Mouse (Mus musculus) hematopoietic stem cell, adult 5-6 weeks (primary cell): ENCODE results near the gene Tmem56. TPM values are rescaled to one million over a fixed set of nuclear protein-coding genes. Genes with fewer than 3 reads are reported as not detected.

ENCODE experiments used
- ATAC-seq, 2 experiments: fragments of 125-278 bp in 1 of 2; replicated peaks in 1 of 2; 2 replicates each; pipeline ENCODE4 v1.8.0; 2016 to 2017; ENCODE audit warnings: inconsistent platforms in 2 of 2, mild to moderate bottlenecking in 2 of 2, moderate number of reproducible peaks in 2 of 2, low read depth in 1 of 2, moderate TSS enrichment in 1 of 2; ENCODE audit not compliant: low FRiP score in 2 of 2, poor library complexity in 2 of 2, severe bottlenecking in 2 of 2, insufficient read depth in 1 of 2, low TSS enrichment in 1 of 2
- total RNA-seq: library from RNA; stranded (forward); fragments of 172-1452, 232-1000 nt; gene quantifications from 2 replicates; pipeline ENCODE4 v1.2.3, GENCODE M21; 2017

The Tmem56 gene
- 2.3 and 6.1 TPM in 2 replicates for total RNA-seq

- ATAC-seq: no peak
Observed at GRCm38 (mm10) chr3:121282998-121283397, at the start of gene Tmem56. Gene Tmem56, minus strand, starts transcription at chr3:121283098.

- ATAC-seq: peak; percentile 83 to 85
Observed at GRCm38 (mm10) chr3:121330244-121330646, 47.3 kb upstream of the Tmem56 start.

GRCm38 (mm10) chr3:121329647-121330046 lies 46.7 kb upstream of the Tmem56 start:
- peak; percentile 15 to 25; a peak in 1 of 4 replicates for ATAC-seq

- ATAC-seq: no peak
Observed at GRCm38 (mm10) chr3:121327406-121327805, 44.5 kb upstream of the Tmem56 start.

GRCm38 (mm10) chr3:121323371-121323770 lies 40.5 kb upstream of the Tmem56 start:
- no peak for ATAC-seq

GRCm38 (mm10) chr3:121320896-121321295 lies 38.0 kb upstream of the Tmem56 start:
- no peak for ATAC-seq

GRCm38 (mm10) chr3:121319906-121320305 lies 37.0 kb upstream of the Tmem56 start:
- ATAC-seq: no peak

GRCm38 (mm10) chr3:121315498-121315897 lies 32.6 kb upstream of the Tmem56 start:
- ATAC-seq: no peak

GRCm38 (mm10) chr3:121314149-121314548 lies 31.3 kb upstream of the Tmem56 start:
- ATAC-seq: no peak

- ATAC-seq: no peak
Observed at GRCm38 (mm10) chr3:121312979-121313378, 30.1 kb upstream of the Tmem56 start.

GRCm38 (mm10) chr3:121312426-121312825 lies 29.5 kb upstream of the Tmem56 start:
- no peak for ATAC-seq

GRCm38 (mm10) chr3:121309896-121310714 lies 27.2 kb upstream of the Tmem56 start:
- no peak for ATAC-seq

- no peak for ATAC-seq
Observed at GRCm38 (mm10) chr3:121309429-121309828, 26.5 kb upstream of the Tmem56 start.

GRCm38 (mm10) chr3:121308935-121309334 lies 26.0 kb upstream of the Tmem56 start:
- ATAC-seq: no peak

GRCm38 (mm10) chr3:121307532-121308234 lies 24.8 kb upstream of the Tmem56 start:
- ATAC-seq: peak; percentile 65 to 89

- peak; percentile 56 to 65; a peak in 2 of 4 replicates for ATAC-seq
Observed at GRCm38 (mm10) chr3:121306641-121307040, 23.7 kb upstream of the Tmem56 start.

- no peak for ATAC-seq
Observed at GRCm38 (mm10) chr3:121294200-121294599, 11.3 kb upstream of the Tmem56 start.

- ATAC-seq: peak; percentile 97 to 98
Observed at GRCm38 (mm10) chr3:121291560-121292258, 8.8 kb upstream of the Tmem56 start, which contains the start of gene Alg14. Gene Alg14, plus strand, starts transcription at chr3:121291773.
